Mouse (Mus musculus): ENCODE measurements around the gene Zkscan1. TPM values are rescaled to one million over a fixed set of nuclear protein-coding genes. Genes with fewer than 3 reads are reported as not detected.

Zkscan1 gene
- polyA plus RNA-seq, 1 experiment from 2014 or later: 3.8 TPM

- Histone ChIP-seq H3K36me3 (peaks cover 15% of the 10 kb centered on the region), H3K4me1 (replicated peaks) (peaks cover 40% of the 10 kb centered on the region), H3K27me3 (no peaks in the 10 kb centered on the region), H3K9me3 (replicated peaks) (no peaks in the 10 kb centered on the region), H3K4me3 (replicated peaks) (peak overlapping the region; percentile 70), H3K27ac (peak overlapping the region; percentile 91), H3K4me2 (peak overlapping the region; percentile 78), H3K9ac (peak overlapping the region; percentile 77)
- 62% methylated on average over 3 of the region's 3 CpGs for WGBS (ENCODE audit: insufficient replicate concordance)
- ATAC-seq (ENCODE audit: low read depth) (no peak), DNase-seq (no peak)
Observed at GRCm38 (mm10) chr5:138118041-138118440, 33.2 kb downstream of the Zkscan1 start.

GRCm38 (mm10) chr5:138132425-138133064 is 47.7 kb downstream of the Zkscan1 start:
- Histone ChIP-seq H3K4me3 (replicated peaks) (no peak overlapping the region), H3K27me3 (no peaks in the 10 kb centered on the region), H3K9me3 (replicated peaks) (no peaks in the 10 kb centered on the region), H3K4me1 (replicated peaks) (peaks cover 13% of the 10 kb centered on the region), H3K36me3 (peaks cover 71% of the 10 kb centered on the region), H3K27ac (no peak overlapping the region), H3K9ac (no peak overlapping the region), H3K4me2 (no peak overlapping the region)
- DNase-seq (no peak), ATAC-seq (ENCODE audit: low read depth) (no peak)
- 87% methylated on average over 5 of the region's 5 CpGs for WGBS (ENCODE audit: insufficient replicate concordance)

DNA sequence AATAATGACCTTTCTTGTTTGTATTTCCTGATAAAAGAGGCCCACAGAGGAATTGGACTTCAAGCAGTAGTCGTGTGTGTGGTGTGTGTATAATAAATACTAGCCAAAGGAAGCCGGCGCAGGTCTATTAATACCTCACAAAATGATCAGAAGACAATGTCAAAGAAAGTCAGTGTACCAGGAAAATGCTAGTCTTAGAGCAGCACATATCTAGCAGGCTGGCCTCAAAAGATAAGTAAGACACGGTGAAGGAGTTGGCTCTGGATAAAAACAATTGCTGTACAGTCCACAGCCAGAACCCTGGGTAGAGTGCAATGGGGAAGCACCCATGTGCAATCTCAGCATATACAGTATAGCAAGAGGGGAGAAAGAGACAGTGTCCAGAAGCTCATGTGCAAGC is 52.4 kb downstream of the Zkscan1 start:
- peak; percentile 86 for ATAC-seq (ENCODE audit: low read depth)
- Histone ChIP-seq H3K4me2 (0 out of 2 replicates have a peak overlapping the region, but pooled peaks have one; percentile 24), H3K4me1 (replicated peaks) (peaks cover 21% of the 10 kb centered on the region), H3K9ac (0 out of 2 replicates have a peak overlapping the region, but pooled peaks have one; percentile 0), H3K9me3 (replicated peaks) (no peaks in the 10 kb centered on the region), H3K27ac (no peak overlapping the region; the same call in 1 of the 2 replicates), H3K27me3 (no peaks in the 10 kb centered on the region), H3K36me3 (peaks cover 35% of the 10 kb centered on the region), H3K4me3 (replicated peaks) (no peak overlapping the region)
- DNase-seq: peak; percentile 28
- WGBS (ENCODE audit: insufficient replicate concordance): 18% methylated on average over 4 of the region's 4 CpGs

GRCm38 (mm10) chr5:138137935-138138549 is 53.2 kb downstream of the Zkscan1 start:
- Histone ChIP-seq H3K4me2 (no peak overlapping the region), H3K36me3 (peaks cover 27% of the 10 kb centered on the region), H3K27ac (no peak overlapping the region), H3K27me3 (no peaks in the 10 kb centered on the region), H3K9me3 (replicated peaks) (no peaks in the 10 kb centered on the region), H3K4me3 (replicated peaks) (no peak overlapping the region), H3K9ac (no peak overlapping the region), H3K4me1 (replicated peaks) (peaks cover 21% of the 10 kb centered on the region)
- DNase-seq (peak; percentile 31), ATAC-seq (ENCODE audit: low read depth) (peak; percentile 52; the same call in 1 of the 2 replicates)
- WGBS (ENCODE audit: insufficient replicate concordance): 50% methylated on average over 8 of the region's 8 CpGs

DNA sequence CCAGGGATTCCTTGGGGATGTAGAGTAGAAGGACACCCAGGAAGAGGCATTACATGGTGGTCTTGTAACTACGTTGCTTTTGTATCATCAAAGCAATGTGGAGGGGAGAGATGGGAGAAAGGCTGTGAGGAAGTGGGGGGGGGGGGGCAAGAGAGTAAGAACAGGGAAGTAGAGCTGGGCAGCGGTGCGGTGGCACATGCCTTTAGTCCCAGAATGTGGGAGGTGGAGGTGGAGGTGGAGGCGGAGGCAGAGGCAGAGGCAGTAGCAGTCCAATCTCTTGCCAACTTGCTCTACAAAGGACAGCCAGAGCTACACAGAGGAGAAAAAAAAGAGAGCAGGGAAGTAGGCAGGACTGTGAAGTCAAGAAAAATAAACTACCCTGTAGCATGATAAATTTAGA is 53.7 kb downstream of the Zkscan1 start:
- H3K27ac ChIP-seq: no peak overlapping the region
- H3K4me1 ChIP-seq (replicated peaks): peaks cover 21% of the 10 kb centered on the region
- H3K9ac ChIP-seq: no peak overlapping the region
- no peaks in the 10 kb centered on the region for H3K9me3 ChIP-seq (replicated peaks)
- H3K4me2 ChIP-seq: no peak overlapping the region
- no peak for ATAC-seq (ENCODE audit: low read depth)
- 24% methylated on average over 4 of the region's 4 CpGs for WGBS (ENCODE audit: insufficient replicate concordance)
- H3K27me3 ChIP-seq: no peaks in the 10 kb centered on the region
- H3K4me3 ChIP-seq (replicated peaks): no peak overlapping the region
- DNase-seq: no peak
- H3K36me3 ChIP-seq: peaks cover 23% of the 10 kb centered on the region

- Histone ChIP-seq H3K9me3 (replicated peaks) (no peaks in the 10 kb centered on the region), H3K27me3 (no peaks in the 10 kb centered on the region), H3K4me3 (replicated peaks) (peak overlapping the region; percentile 87), H3K4me1 (replicated peaks) (peaks cover 18% of the 10 kb centered on the region), H3K36me3 (peaks cover 25% of the 10 kb centered on the region), H3K27ac (no peak overlapping the region), H3K4me2 (peak overlapping the region; percentile 83), H3K9ac (peak overlapping the region; percentile 87)
- DNase-seq (no peak), ATAC-seq (ENCODE audit: low read depth) (no peak)
- 58% methylated on average over 3 of the region's 3 CpGs for WGBS (ENCODE audit: insufficient replicate concordance)
Observed at GRCm38 (mm10) chr5:138154390-138154789, 69.5 kb downstream of the Zkscan1 start.

- ATAC-seq (ENCODE audit: low read depth) (peak; percentile 97), DNase-seq (peak; percentile 86)
- WGBS (ENCODE audit: insufficient replicate concordance): 1% methylated on average over 31 of the region's 31 CpGs
- Histone ChIP-seq H3K9ac (peak within 1 kb of the TSS; percentile 87), H3K4me2 (peak within 1 kb of the TSS; percentile 83), H3K27ac (peak within 1 kb of the TSS; percentile 83), H3K27me3 (no peaks in the 10 kb centered on the region), H3K9me3 (replicated peaks) (no peaks in the 10 kb centered on the region), H3K4me3 (replicated peaks) (peak within 1 kb of the TSS; percentile 87), H3K4me1 (replicated peaks) (peaks cover 22% of the 10 kb centered on the region), H3K36me3 (peaks cover 22% of the 10 kb centered on the region)
Observed at GRCm38 (mm10) chr5:138155443-138155976, 70.6 kb downstream of the Zkscan1 start, which contains the start of gene Zfp113. Zfp113 (minus strand) TSS chr5:138155744.

Other genes starting within 250 kb of the Zkscan1 start
- 1.4 and 1.8 TPM in 2 replicates for gene Pilra, start 248.8 kb upstream of the Zkscan1 start, polyA plus RNA-seq (2015; fragmentation: Nextera tagmentation; extraction: Ambion mirVana)
- gene Pilrb1, start 227.0 kb upstream of the Zkscan1 start, polyA plus RNA-seq (2015; fragmentation: Nextera tagmentation; extraction: Ambion mirVana): 2.1 TPM in 2 replicates
- 1.6 and 2.1 TPM in 2 replicates for gene Pilrb2, start 213.3 kb upstream of the Zkscan1 start, polyA plus RNA-seq (2015; fragmentation: Nextera tagmentation; extraction: Ambion mirVana)
- gene Cyp3a13, start 163.5 kb upstream of the Zkscan1 start, polyA plus RNA-seq (2015; fragmentation: Nextera tagmentation; extraction: Ambion mirVana): 1.5 and 1.8 TPM in 2 replicates
- 0.03 TPM in 1 of 2 replicates, not detected in the other for gene Gjc3, start 122.0 kb upstream of the Zkscan1 start, polyA plus RNA-seq (2015; fragmentation: Nextera tagmentation; extraction: Ambion mirVana)
- gene Azgp1, start 103.6 kb upstream of the Zkscan1 start, polyA plus RNA-seq (2015; fragmentation: Nextera tagmentation; extraction: Ambion mirVana): 0.38 and 0.44 TPM in 2 replicates
- not detected in 2 replicates for gene Smok3a, start 63.8 kb upstream of the Zkscan1 start, polyA plus RNA-seq (2015; fragmentation: Nextera tagmentation; extraction: Ambion mirVana)
- not detected in 2 replicates for gene Smok3b, start 63.7 kb upstream of the Zkscan1 start, polyA plus RNA-seq (2015; fragmentation: Nextera tagmentation; extraction: Ambion mirVana)
- gene Smok3c, start 31.9 kb upstream of the Zkscan1 start, polyA plus RNA-seq (2015; fragmentation: Nextera tagmentation; extraction: Ambion mirVana): not detected in 2 replicates
- gene Zscan21, start 31.8 kb downstream of the Zkscan1 start, polyA plus RNA-seq (2015; fragmentation: Nextera tagmentation; extraction: Ambion mirVana): 15.4 and 16.0 TPM in 2 replicates
- 4.6 and 5.2 TPM in 2 replicates for gene Zfp113, start 70.7 kb downstream of the Zkscan1 start, polyA plus RNA-seq (2015; fragmentation: Nextera tagmentation; extraction: Ambion mirVana)
- 180 TPM in 2 replicates for gene Cops6, start 76.0 kb downstream of the Zkscan1 start, polyA plus RNA-seq (2015; fragmentation: Nextera tagmentation; extraction: Ambion mirVana)
- 5.9 and 7.4 TPM in 2 replicates for gene Ap4m1, start 86.9 kb downstream of the Zkscan1 start, polyA plus RNA-seq (2015; fragmentation: Nextera tagmentation; extraction: Ambion mirVana)
- gene Mcm7, start 87.3 kb downstream of the Zkscan1 start, polyA plus RNA-seq (2015; fragmentation: Nextera tagmentation; extraction: Ambion mirVana): 224 and 255 TPM in 2 replicates
- gene Taf6, start 102.4 kb downstream of the Zkscan1 start, polyA plus RNA-seq (2015; fragmentation: Nextera tagmentation; extraction: Ambion mirVana): 39.1 and 50.9 TPM in 2 replicates
- gene Cnpy4, start 102.4 kb downstream of the Zkscan1 start, polyA plus RNA-seq (2015; fragmentation: Nextera tagmentation; extraction: Ambion mirVana): 17.6 and 18.4 TPM in 2 replicates
- gene Mblac1, start 109.2 kb downstream of the Zkscan1 start, polyA plus RNA-seq (2015; fragmentation: Nextera tagmentation; extraction: Ambion mirVana): 3.7 and 4.1 TPM in 2 replicates
- 0.07 and 0.08 TPM in 2 replicates for gene Nxpe5, start 140.8 kb downstream of the Zkscan1 start, polyA plus RNA-seq (2015; fragmentation: Nextera tagmentation; extraction: Ambion mirVana)
- gene Lamtor4, start 170.4 kb downstream of the Zkscan1 start, polyA plus RNA-seq (2015; fragmentation: Nextera tagmentation; extraction: Ambion mirVana): 32.0 and 33.7 TPM in 2 replicates
- 2.8 and 3.6 TPM in 2 replicates for gene BC037034, start 178.9 kb downstream of the Zkscan1 start, polyA plus RNA-seq (2015; fragmentation: Nextera tagmentation; extraction: Ambion mirVana)
- 0.14 and 0.23 TPM in 2 replicates for gene Gal3st4, start 187.8 kb downstream of the Zkscan1 start, polyA plus RNA-seq (2015; fragmentation: Nextera tagmentation; extraction: Ambion mirVana)
- gene Gm43720, start 194.9 kb downstream of the Zkscan1 start, polyA plus RNA-seq (2015; fragmentation: Nextera tagmentation; extraction: Ambion mirVana): not detected in 2 replicates
- 0.92 and 1.3 TPM in 2 replicates for gene Gpc2, start 194.9 kb downstream of the Zkscan1 start, polyA plus RNA-seq (2015; fragmentation: Nextera tagmentation; extraction: Ambion mirVana)
- 1.5 and 1.6 TPM in 2 replicates for gene Stag3, start 195.2 kb downstream of the Zkscan1 start, polyA plus RNA-seq (2015; fragmentation: Nextera tagmentation; extraction: Ambion mirVana)